Mouse (Mus musculus): ENCODE data around the gene Ctrl. TPM values are rescaled to one million over a fixed set of nuclear protein-coding genes. Genes with fewer than 3 reads are reported as not detected.

The Ctrl gene
- polyA plus RNA-seq, 1 experiment from 2014 or later: 1.7 TPM

- DNase-seq (ENCODE audit: low spot score): no peak
- Histone ChIP-seq H3K36me3 (peaks cover 87% of the 10 kb centered on the region), H3K4me1 (replicated peaks) (peaks cover 13% of the 10 kb centered on the region), H3K27ac (no peak overlapping the region), H3K9me3 (no peaks in the 10 kb centered on the region), H3K4me3 (no peak overlapping the region), H3K27me3 (ENCODE audit: insufficient read depth, poor library complexity, severe bottlenecking) (no peaks in the 10 kb centered on the region)
- WGBS: 95% methylated on average over 6 of the region's 6 CpGs
Observed at GRCm38 (mm10) chr8:105890870-105891269, 42.8 kb downstream of the Ctrl start.

DNA sequence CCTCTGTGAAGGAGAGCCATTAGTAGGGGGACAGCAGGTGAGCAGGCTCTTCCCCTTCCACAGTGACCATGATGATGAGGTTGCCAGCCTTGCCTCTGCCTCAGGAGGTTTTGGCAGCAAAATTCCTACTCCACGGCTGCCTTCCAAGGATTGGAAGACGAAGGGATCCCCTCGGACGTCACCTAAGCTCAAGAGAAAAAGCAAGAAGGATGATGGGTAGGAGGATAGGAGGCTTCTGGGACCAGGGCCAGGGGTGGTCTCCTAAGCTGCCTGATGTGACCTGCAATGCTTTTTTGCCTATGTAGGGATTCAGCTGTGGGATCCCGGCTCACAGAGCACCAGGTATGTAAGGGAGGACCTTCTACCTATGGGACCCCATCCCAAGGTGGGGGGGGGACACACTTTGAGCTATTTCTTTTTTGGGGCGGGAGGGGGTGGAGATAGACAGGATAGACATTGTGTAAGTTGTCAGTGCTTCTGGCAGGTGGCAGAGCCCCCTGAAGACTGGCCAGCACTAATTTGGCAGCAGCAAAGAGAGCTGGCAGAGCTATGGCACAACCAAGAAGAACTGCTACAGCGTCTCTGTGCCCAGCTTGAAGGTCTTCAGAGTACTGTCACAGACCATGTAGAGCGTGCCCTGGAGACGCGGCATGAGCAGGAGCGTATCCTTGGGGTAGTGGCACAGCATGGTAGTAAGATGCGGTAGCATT lies 43.8 kb downstream of the Ctrl start:
- H3K27me3 ChIP-seq (ENCODE audit: insufficient read depth, poor library complexity, severe bottlenecking): no peaks in the 10 kb centered on the region
- peaks cover 90% of the 10 kb centered on the region for H3K36me3 ChIP-seq

More for the DNA sequence above, 43.8 kb downstream of the Ctrl start:
- H3K9me3 ChIP-seq: no peaks in the 10 kb centered on the region
- no peak for DNase-seq (ENCODE audit: low spot score)
- WGBS: 91% methylated on average over 12 of the region's 12 CpGs
- H3K4me1 ChIP-seq (replicated peaks): peaks cover 13% of the 10 kb centered on the region
- no peak overlapping the region for H3K27ac ChIP-seq
- H3K4me3 ChIP-seq: no peak overlapping the region

Other genes starting within 250 kb of the Ctrl start
- gene Carmil2, start 247.6 kb downstream of the Ctrl start, polyA plus RNA-seq (2016; fragmentation: Nextera tagmentation; extraction: Ambion mirVana): 2.1 and 4.9 TPM in 2 replicates
- gene Acd, start 232.8 kb downstream of the Ctrl start, polyA plus RNA-seq (2016; fragmentation: Nextera tagmentation; extraction: Ambion mirVana): 81.3 and 92.6 TPM in 2 replicates
- gene Pard6a, start 232.7 kb downstream of the Ctrl start, polyA plus RNA-seq (2016; fragmentation: Nextera tagmentation; extraction: Ambion mirVana): 23.3 and 32.2 TPM in 2 replicates
- 0.14 TPM in 1 of 2 replicates, not detected in the other for gene 4933405L10Rik, start 226.2 kb downstream of the Ctrl start, polyA plus RNA-seq (2016; fragmentation: Nextera tagmentation; extraction: Ambion mirVana)
- 40.7 and 44.6 TPM in 2 replicates for gene Enkd1, start 225.7 kb downstream of the Ctrl start, polyA plus RNA-seq (2016; fragmentation: Nextera tagmentation; extraction: Ambion mirVana)
- 36.8 and 49.8 TPM in 2 replicates for gene Gfod2, start 175.2 kb downstream of the Ctrl start, polyA plus RNA-seq (2016; fragmentation: Nextera tagmentation; extraction: Ambion mirVana)
- gene Ranbp10, start 106.5 kb downstream of the Ctrl start, polyA plus RNA-seq (2016; fragmentation: Nextera tagmentation; extraction: Ambion mirVana): 10.4 and 11.1 TPM in 2 replicates
- 0.51 and 1.8 TPM in 2 replicates for gene Tsnaxip1, start 106.1 kb downstream of the Ctrl start, polyA plus RNA-seq (2016; fragmentation: Nextera tagmentation; extraction: Ambion mirVana)
- gene Cenpt, start 80.6 kb downstream of the Ctrl start, polyA plus RNA-seq (2016; fragmentation: Nextera tagmentation; extraction: Ambion mirVana): 55.2 and 58.1 TPM in 2 replicates
- 78.3 and 83.5 TPM in 2 replicates for gene Thap11, start 78.7 kb downstream of the Ctrl start, polyA plus RNA-seq (2016; fragmentation: Nextera tagmentation; extraction: Ambion mirVana)
- 364 and 407 TPM in 2 replicates for gene Nutf2, start 73.3 kb downstream of the Ctrl start, polyA plus RNA-seq (2016; fragmentation: Nextera tagmentation; extraction: Ambion mirVana)
- 72.4 and 75.8 TPM in 2 replicates for gene Edc4, start 53.0 kb downstream of the Ctrl start, polyA plus RNA-seq (2016; fragmentation: Nextera tagmentation; extraction: Ambion mirVana)
- gene Nrn1l, start 40.3 kb downstream of the Ctrl start, polyA plus RNA-seq (2016; fragmentation: Nextera tagmentation; extraction: Ambion mirVana): 0.39 and 0.73 TPM in 2 replicates
- 28.8 and 31.0 TPM in 2 replicates for gene Pskh1, start 33.4 kb downstream of the Ctrl start, polyA plus RNA-seq (2016; fragmentation: Nextera tagmentation; extraction: Ambion mirVana)
- 32.7 and 33.6 TPM in 2 replicates for gene Psmb10, start 4.6 kb upstream of the Ctrl start, polyA plus RNA-seq (2016; fragmentation: Nextera tagmentation; extraction: Ambion mirVana)
- gene Lcat, start 9.5 kb upstream of the Ctrl start, polyA plus RNA-seq (2016; fragmentation: Nextera tagmentation; extraction: Ambion mirVana): 0.60 and 0.78 TPM in 2 replicates
- gene Slc12a4, start 32.2 kb upstream of the Ctrl start, polyA plus RNA-seq (2016; fragmentation: Nextera tagmentation; extraction: Ambion mirVana): 18.7 and 19.3 TPM in 2 replicates
- gene Dpep3, start 45.6 kb upstream of the Ctrl start, polyA plus RNA-seq (2016; fragmentation: Nextera tagmentation; extraction: Ambion mirVana): not detected in 2 replicates
- 21.1 and 21.3 TPM in 2 replicates for gene Dus2, start 57.5 kb upstream of the Ctrl start, polyA plus RNA-seq (2016; fragmentation: Nextera tagmentation; extraction: Ambion mirVana)
- gene Dpep2nb, start 72.1 kb upstream of the Ctrl start, polyA plus RNA-seq (2016; fragmentation: Nextera tagmentation; extraction: Ambion mirVana): not detected in 2 replicates
- gene Ddx28, start 78.0 kb upstream of the Ctrl start, polyA plus RNA-seq (2016; fragmentation: Nextera tagmentation; extraction: Ambion mirVana): 22.4 and 24.4 TPM in 2 replicates
- gene Nfatc3, start 125.0 kb upstream of the Ctrl start, polyA plus RNA-seq (2016; fragmentation: Nextera tagmentation; extraction: Ambion mirVana): 4.2 and 6.2 TPM in 2 replicates
- 2.5 and 3.3 TPM in 2 replicates for gene Esrp2, start 203.1 kb upstream of the Ctrl start, polyA plus RNA-seq (2016; fragmentation: Nextera tagmentation; extraction: Ambion mirVana)
- gene Pla2g15, start 216.5 kb upstream of the Ctrl start, polyA plus RNA-seq (2016; fragmentation: Nextera tagmentation; extraction: Ambion mirVana): 15.0 and 16.1 TPM in 2 replicates
- 66.1 and 71.9 TPM in 2 replicates for gene Slc7a6, start 235.0 kb upstream of the Ctrl start, polyA plus RNA-seq (2016; fragmentation: Nextera tagmentation; extraction: Ambion mirVana)

All from hindbrain, embryonic 10.5 days (tissue).